Mouse (Mus musculus) brain, adult 2 months (tissue): ENCODE data around the gene Rnf150.
A peak's percentile ranks its signal among the peaks of the same experiment; 100 is the strongest.

ENCODE experiments used
- DNase-seq: peaks from one replicate; pipeline ENCODE4 v3.0.0; 2011; ENCODE audit warnings: low read depth, low spot score

The Rnf150 gene

GRCm38 (mm10) chr8:82863041-82863744, at the start of gene Rnf150:
Gene Rnf150 (plus strand): TSS chr8:82863356.
- peak; percentile 97 for DNase-seq

- no peak for DNase-seq
Measured at GRCm38 (mm10) chr8:82826135-82827046, 36.8 kb upstream of the Rnf150 start.

- no peak for DNase-seq
Measured at GRCm38 (mm10) chr8:82840415-82840814, 22.7 kb upstream of the Rnf150 start.

GRCm38 (mm10) chr8:82840963-82841362, 22.2 kb upstream of the Rnf150 start:
- DNase-seq: no peak

- DNase-seq: peak; percentile 41
Measured at GRCm38 (mm10) chr8:82841520-82842142, 21.5 kb upstream of the Rnf150 start.

GRCm38 (mm10) chr8:82843697-82844096, 19.5 kb upstream of the Rnf150 start:
- DNase-seq: no peak

- DNase-seq: no peak
Measured at GRCm38 (mm10) chr8:82844413-82844812, 18.7 kb upstream of the Rnf150 start.

- DNase-seq: no peak
Measured at GRCm38 (mm10) chr8:82846098-82846497, 17.1 kb upstream of the Rnf150 start.

GRCm38 (mm10) chr8:82846730-82847129, 16.4 kb upstream of the Rnf150 start:
- no peak for DNase-seq

- DNase-seq: peak; percentile 33
Measured at GRCm38 (mm10) chr8:82858541-82859342, 4.4 kb upstream of the Rnf150 start.

GRCm38 (mm10) chr8:82859343-82859620, 3.9 kb upstream of the Rnf150 start:
- DNase-seq: no peak

GRCm38 (mm10) chr8:82863745-82864520, 777 bp downstream of the Rnf150 start:
- DNase-seq: peak; percentile 72

- no peak for DNase-seq
Measured at GRCm38 (mm10) chr8:82864521-82864818, 1.3 kb downstream of the Rnf150 start.

- DNase-seq: peak; percentile 89
Measured at GRCm38 (mm10) chr8:82865239-82865638, 2.1 kb downstream of the Rnf150 start.

GRCm38 (mm10) chr8:82866251-82866650, 3.1 kb downstream of the Rnf150 start:
- no peak for DNase-seq

- DNase-seq: no peak
Measured at GRCm38 (mm10) chr8:82870840-82871490, 7.8 kb downstream of the Rnf150 start.

GRCm38 (mm10) chr8:82871986-82872385, 8.8 kb downstream of the Rnf150 start:
- peak; percentile 60 for DNase-seq

GRCm38 (mm10) chr8:82874102-82874501, 10.9 kb downstream of the Rnf150 start:
- no peak for DNase-seq

- no peak for DNase-seq
Measured at GRCm38 (mm10) chr8:82875135-82875534, 12.0 kb downstream of the Rnf150 start.

- no peak for DNase-seq
Measured at GRCm38 (mm10) chr8:82884480-82884879, 21.3 kb downstream of the Rnf150 start.

GRCm38 (mm10) chr8:82887234-82887633, 24.1 kb downstream of the Rnf150 start:
- no peak for DNase-seq
